Mouse (Mus musculus) kidney, adult 9 months (tissue): ENCODE data around the gene Mboat2.
A peak's percentile ranks its signal among the peaks of the same experiment; 100 is the strongest.

Source experiments
- DNase-seq: peaks from one replicate; pipeline ENCODE4 v3.0.0; 2022

Gene Mboat2

GRCm38 (mm10) chr12:24830766-24831152 is at the start of gene Mboat2:
Gene Mboat2, plus strand, starts transcription at chr12:24830879.
- peak; percentile 48 for DNase-seq

GRCm38 (mm10) chr12:24783735-24784134 is 46.9 kb upstream of the Mboat2 start:
- DNase-seq = peak; percentile 10

DNA sequence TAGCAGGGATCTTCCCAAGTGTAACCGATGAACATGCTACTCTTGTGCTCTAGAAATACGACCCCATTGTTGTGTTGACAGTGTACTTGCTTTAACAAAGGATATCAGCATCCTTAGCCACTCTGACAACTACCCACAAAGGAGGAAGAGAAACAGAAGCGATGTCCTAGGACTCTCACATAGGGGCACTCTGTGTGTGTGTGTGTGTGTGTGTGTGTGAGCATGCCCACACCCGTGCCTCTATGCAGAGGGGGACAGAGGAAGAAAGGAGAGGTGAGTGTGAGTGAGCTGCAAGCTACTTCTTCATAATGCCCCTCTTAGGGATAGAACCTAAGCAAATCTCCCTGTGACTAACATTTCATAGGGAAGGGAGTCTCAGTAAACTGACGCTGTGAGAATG is 44.8 kb upstream of the Mboat2 start:
- DNase-seq = no peak

GRCm38 (mm10) chr12:24786316-24786715 is 44.4 kb upstream of the Mboat2 start:
- no peak for DNase-seq

GRCm38 (mm10) chr12:24789659-24790058 is 41.0 kb upstream of the Mboat2 start:
- peak; percentile 14 for DNase-seq

GRCm38 (mm10) chr12:24811230-24811629 is 19.4 kb upstream of the Mboat2 start:
- DNase-seq = no peak

DNA sequence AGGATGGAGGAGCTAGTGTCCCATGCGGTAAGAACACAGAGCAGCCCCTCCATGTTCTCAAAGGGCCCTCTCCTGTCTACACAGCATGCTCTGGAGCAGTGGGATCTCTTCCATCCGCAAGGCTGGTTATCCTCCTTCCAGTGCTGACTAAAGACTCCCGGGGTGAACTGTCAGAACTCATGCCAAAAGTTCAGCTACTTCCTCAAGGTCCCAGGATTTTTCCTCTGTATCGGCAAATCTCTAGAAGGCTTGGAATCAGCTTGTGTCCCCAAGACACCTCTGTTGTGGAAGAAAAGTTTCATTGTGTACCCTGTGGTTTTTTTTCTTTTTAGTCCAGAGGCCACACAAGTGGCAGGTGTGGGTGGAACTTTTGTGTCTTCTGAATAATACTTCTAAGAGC is 18.8 kb upstream of the Mboat2 start:
- DNase-seq = no peak

DNA sequence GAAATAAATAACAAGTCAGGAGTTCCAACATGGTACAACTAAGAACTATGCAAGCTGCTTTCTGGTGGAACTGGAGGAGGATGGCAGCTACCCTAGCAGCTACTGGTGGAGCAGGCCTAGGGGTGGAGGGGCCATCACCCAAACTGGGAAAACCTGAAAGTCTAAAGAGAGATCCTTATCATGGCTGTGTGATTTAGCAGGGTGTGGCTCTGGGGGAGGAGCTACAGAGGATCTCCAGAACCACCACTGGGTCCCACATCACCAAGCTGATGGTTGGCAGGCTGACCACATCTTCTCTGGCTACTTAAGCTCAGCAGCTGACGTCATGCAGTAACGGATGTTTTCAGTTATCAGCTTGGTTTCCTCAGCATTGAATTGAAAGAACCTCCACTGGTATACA is 7.8 kb upstream of the Mboat2 start:
- DNase-seq = no peak

GRCm38 (mm10) chr12:24823636-24824354 is 6.9 kb upstream of the Mboat2 start:
- DNase-seq = no peak

DNA sequence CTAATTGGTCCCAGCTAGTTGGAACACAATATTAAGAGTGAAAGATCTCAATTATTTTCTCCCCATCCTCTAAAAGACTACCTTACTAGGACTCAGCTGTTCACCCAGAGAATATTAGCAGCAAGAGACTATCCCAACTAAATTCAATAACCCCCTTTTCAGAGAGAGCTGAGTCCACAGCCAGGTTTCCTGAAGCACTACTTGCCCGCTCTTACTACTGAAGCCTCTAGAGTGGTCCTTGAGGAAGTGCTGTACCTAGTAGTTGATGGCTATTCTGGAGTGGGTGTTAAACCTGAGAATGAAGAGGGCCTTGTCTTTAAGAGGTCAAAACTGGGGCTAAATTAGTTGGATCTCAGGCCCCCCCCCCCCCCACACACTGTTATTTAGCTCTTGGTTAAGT is 593 bp upstream of the Mboat2 start:
- DNase-seq = no peak

- DNase-seq = peak; percentile 52
Observed at GRCm38 (mm10) chr12:24831153-24831963, 679 bp downstream of the Mboat2 start.

- no peak for DNase-seq
Observed at GRCm38 (mm10) chr12:24831964-24832427, 1.3 kb downstream of the Mboat2 start.

- DNase-seq = no peak
Observed at GRCm38 (mm10) chr12:24832438-24832837, 1.8 kb downstream of the Mboat2 start.

- no peak for DNase-seq
Observed at GRCm38 (mm10) chr12:24837947-24838346, 7.3 kb downstream of the Mboat2 start.

- peak; percentile 19 for DNase-seq
Observed at GRCm38 (mm10) chr12:24841115-24841879, 10.6 kb downstream of the Mboat2 start.

DNA sequence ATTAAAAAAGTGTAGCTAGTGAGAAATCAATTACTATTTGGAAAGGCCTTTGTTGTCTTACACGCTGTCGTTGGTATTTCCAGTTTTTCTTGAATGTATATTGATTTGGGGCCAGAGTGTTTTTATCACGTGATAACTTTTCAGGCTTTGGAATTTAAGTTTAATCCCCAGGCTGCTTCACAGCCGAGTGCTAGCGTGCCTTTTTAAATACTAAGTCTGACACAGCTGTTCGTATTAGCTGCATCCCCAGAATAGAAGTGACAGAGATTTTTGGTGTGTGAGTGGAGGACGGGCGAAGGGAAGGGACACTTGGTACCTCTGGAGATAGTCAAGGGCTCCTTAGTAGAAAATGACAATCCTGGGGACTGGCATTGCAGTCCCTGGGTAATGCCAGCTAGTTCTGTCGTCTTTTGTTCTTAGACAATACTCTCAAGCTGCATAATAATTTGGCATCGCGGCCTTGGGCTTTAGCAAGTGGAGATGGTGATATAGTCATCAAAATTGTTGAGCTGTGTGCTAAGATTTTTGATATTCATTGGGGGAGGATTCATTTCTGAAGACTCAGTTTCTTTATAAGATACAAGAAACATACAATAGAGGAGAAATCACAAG is 11.7 kb downstream of the Mboat2 start:
- DNase-seq = no peak

DNA sequence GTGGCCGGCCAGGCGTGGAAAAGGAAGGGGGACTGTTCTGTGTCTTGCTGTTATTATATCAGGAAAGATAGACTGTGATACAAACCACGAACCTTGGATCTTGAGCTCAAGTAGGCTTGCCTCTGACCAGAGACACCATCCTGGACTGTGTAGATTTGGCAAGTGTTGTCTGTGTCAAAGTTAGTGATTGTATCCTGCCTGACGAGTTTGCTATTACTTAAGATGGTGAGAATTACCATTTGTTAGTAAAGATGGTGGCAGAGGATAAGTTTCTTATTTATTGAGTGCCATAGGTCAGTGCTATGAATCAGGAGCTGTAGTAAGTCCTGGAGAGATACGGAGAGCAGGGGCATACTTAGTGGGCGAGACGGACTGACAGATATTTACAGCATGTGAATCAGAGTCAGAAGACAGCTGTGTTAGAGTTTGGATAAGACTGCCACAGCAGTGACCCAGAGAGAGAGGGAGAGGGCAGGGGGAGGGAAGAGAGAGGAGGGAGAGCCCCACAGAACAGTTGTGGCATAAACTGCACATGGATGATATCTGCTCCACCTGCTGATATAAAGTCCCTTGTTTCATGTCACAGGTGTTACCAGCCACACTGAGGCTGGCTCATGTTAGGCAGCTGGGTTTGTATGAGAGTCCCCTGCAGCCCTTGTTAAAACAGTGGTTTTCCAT is 12.9 kb downstream of the Mboat2 start:
- no peak for DNase-seq

- DNase-seq = no peak
Observed at GRCm38 (mm10) chr12:24845344-24845743, 14.7 kb downstream of the Mboat2 start.

DNA sequence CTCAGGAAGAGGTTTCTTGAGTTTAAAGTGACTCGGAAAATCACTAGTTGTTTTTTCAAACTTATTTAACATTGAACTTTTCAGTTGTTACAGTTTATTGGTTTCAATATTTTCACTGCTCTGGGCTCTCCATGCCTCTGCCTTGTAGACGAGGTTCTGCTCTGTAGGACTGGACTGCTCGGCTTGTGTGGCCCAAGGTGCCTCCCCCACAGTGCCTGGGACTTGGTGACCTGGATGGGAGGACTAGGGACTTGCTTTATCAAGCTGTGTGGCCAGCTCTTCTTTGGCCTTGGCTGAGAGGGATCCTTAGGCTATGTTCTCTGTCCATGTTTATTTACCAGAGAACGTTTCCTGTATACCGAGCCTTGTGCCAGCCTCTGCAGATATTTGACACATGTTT is 17.4 kb downstream of the Mboat2 start:
- no peak for DNase-seq

GRCm38 (mm10) chr12:24857354-24857753 is 26.7 kb downstream of the Mboat2 start:
- DNase-seq = no peak

- no peak for DNase-seq
Observed at GRCm38 (mm10) chr12:24859357-24859756, 28.7 kb downstream of the Mboat2 start.

GRCm38 (mm10) chr12:24860436-24860835 is 29.8 kb downstream of the Mboat2 start:
- DNase-seq = no peak
